Mouse (Mus musculus): ENCODE data around the gene Soat1. TPM values are rescaled to one million over a fixed set of nuclear protein-coding genes. Genes with fewer than 3 reads are reported as not detected.
A peak's percentile ranks its signal among the peaks of the same experiment; 100 is the strongest.

The Soat1 gene
- polyA plus RNA-seq, 1 experiment, result 34.4 TPM

DNA sequence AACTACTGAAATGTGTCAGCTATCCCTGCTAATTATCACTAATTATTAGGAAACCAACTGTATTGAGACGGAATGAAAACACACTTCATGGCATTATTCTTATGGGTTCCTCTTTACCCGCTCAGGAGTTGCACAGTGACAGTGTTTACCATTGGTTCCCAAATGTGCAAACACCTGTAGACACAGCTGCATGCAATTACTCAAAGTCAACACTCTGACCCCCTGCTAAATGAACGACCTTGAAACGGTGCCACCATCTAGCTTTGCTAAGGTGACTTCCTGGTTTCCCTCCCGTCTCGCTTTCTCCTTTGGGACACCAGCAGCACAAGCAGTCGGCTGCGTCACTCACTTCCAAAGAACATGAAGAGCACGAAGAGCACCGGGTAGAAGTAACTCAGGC, 41.6 kb downstream of the Soat1 start:
- Histone ChIP-seq H3K4me1 (ENCODE audit: control insufficient read depth, insufficient read depth, low read length) (no peaks in the 10 kb centered on the region), H3K27me3 (ENCODE audit: control insufficient read depth, insufficient read depth, low read length) (no peaks in the 10 kb centered on the region), H3K4me3 (ENCODE audit: control insufficient read depth, low read depth, low read length) (no peak overlapping the region), H3K27ac (ENCODE audit: control insufficient read depth, insufficient read depth, low read depth, low read length) (no peak overlapping the region), H3K36me3 (ENCODE audit: control insufficient read depth, insufficient read depth, low read length) (peaks cover 2% of the 10 kb centered on the region)
- TF ChIP-seq CTCF (IDR thresholded peaks at IDR 0.05; ENCODE audit: control insufficient read depth, insufficient read depth, insufficient replicate concordance, low read depth, low read length), result no peak
- no peak for TF ChIP-seq POLR2A (IDR thresholded peaks at IDR 0.05; ENCODE audit: control insufficient read depth, low read depth, low read length)

DNA sequence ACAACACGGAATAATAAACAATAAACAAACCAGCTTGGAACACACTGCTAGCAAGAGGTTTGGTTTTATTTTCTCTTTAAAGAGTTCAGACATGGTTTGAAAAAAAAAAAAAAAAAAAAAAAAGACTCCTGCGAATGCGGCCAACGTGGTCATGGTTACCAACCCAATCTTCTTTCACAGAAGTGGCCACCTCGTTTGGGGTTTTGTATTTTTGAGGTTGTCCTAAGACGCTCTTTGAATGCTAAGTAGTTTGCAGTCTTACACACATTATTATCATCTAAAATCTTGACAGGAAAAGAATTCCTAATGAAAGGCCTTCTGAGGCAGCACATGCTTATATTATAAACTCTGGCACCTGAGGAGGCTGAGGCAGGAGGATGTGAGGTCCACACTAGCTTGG, 45.7 kb downstream of the Soat1 start:
- H3K36me3 ChIP-seq (ENCODE audit: control insufficient read depth, insufficient read depth, low read length), result no peaks in the 10 kb centered on the region; the same call in none of the 2 replicates
- no peaks in the 10 kb centered on the region for H3K4me1 ChIP-seq (ENCODE audit: control insufficient read depth, insufficient read depth, low read length)

DNA sequence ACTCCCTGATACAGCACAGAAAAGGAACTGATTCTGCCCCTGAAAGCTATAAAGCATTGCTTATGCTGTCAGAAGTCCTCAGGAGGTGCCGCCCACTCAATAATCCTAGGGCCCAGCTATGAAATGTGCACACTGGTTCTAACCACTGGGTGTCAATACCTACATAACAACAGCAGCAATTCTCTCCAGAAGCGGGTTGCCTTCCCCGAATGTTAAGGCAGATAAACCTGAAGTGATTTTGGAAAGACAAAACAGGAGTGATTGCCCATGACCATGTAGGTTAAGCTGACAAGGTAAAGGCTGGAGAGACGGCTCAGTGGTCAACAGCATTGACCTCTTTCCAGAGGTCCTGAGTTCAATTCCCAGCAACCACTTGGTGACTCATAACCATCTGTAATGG, 48.4 kb downstream of the Soat1 start:
- Histone ChIP-seq H3K36me3 (ENCODE audit: control insufficient read depth, insufficient read depth, low read length) (no peaks in the 10 kb centered on the region; the same call in 1 of the 2 replicates), H3K27ac (ENCODE audit: control insufficient read depth, insufficient read depth, low read depth, low read length) (0 out of 2 replicates have a peak overlapping the region, but pooled peaks have one; percentile 20), H3K4me1 (ENCODE audit: control insufficient read depth, insufficient read depth, low read length) (no peaks in the 10 kb centered on the region; the same call in 1 of the 2 replicates), H3K27me3 (ENCODE audit: control insufficient read depth, insufficient read depth, low read length) (no peaks in the 10 kb centered on the region), H3K4me3 (ENCODE audit: control insufficient read depth, low read depth, low read length) (no peak overlapping the region)
- TF ChIP-seq POLR2A (IDR thresholded peaks at IDR 0.05; ENCODE audit: control insufficient read depth, low read depth, low read length), result no peak
- TF ChIP-seq CTCF (IDR thresholded peaks at IDR 0.05; ENCODE audit: control insufficient read depth, insufficient read depth, insufficient replicate concordance, low read depth, low read length), result no peak

More for the DNA sequence above, 45.7 kb downstream of the Soat1 start:
- H3K27me3 ChIP-seq (ENCODE audit: control insufficient read depth, insufficient read depth, low read length), result no peaks in the 10 kb centered on the region
- no peak overlapping the region for H3K27ac ChIP-seq (ENCODE audit: control insufficient read depth, insufficient read depth, low read depth, low read length)
- no peak overlapping the region for H3K4me3 ChIP-seq (ENCODE audit: control insufficient read depth, low read depth, low read length)
- TF ChIP-seq POLR2A (IDR thresholded peaks at IDR 0.05; ENCODE audit: control insufficient read depth, low read depth, low read length), result no peak
- no peak for TF ChIP-seq CTCF (IDR thresholded peaks at IDR 0.05; ENCODE audit: control insufficient read depth, insufficient read depth, insufficient replicate concordance, low read depth, low read length)

DNA sequence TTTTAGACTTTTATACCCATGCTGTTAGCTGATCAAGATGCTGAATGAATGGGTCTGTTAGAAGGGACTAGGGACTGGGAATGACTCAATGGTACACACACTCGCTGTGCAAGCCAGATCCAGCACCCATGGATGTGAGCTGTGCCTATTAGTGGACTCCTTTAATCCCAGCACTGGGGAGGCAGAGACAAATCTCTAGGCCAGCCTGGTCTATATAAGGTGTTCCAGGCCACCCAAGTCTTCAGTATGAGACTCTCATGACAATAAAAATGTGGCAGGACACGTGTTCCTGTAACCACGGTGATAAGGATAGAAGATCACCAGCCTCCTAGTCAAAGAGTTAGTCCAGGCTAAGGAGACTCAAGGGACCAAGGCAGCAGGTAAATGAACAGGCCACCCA, 50.1 kb downstream of the Soat1 start:
- H3K4me1 ChIP-seq (ENCODE audit: control insufficient read depth, insufficient read depth, low read length), result no peaks in the 10 kb centered on the region; the same call in 1 of the 2 replicates
- TF ChIP-seq CTCF (IDR thresholded peaks at IDR 0.05; ENCODE audit: control insufficient read depth, insufficient read depth, insufficient replicate concordance, low read depth, low read length) (no peak), POLR2A (IDR thresholded peaks at IDR 0.05; ENCODE audit: control insufficient read depth, low read depth, low read length) (no peak)
- no peak overlapping the region for H3K27ac ChIP-seq (ENCODE audit: control insufficient read depth, insufficient read depth, low read depth, low read length)
- no peaks in the 10 kb centered on the region for H3K27me3 ChIP-seq (ENCODE audit: control insufficient read depth, insufficient read depth, low read length)
- no peaks in the 10 kb centered on the region for H3K36me3 ChIP-seq (ENCODE audit: control insufficient read depth, insufficient read depth, low read length)
- H3K4me3 ChIP-seq (ENCODE audit: control insufficient read depth, low read depth, low read length), result no peak overlapping the region

DNA sequence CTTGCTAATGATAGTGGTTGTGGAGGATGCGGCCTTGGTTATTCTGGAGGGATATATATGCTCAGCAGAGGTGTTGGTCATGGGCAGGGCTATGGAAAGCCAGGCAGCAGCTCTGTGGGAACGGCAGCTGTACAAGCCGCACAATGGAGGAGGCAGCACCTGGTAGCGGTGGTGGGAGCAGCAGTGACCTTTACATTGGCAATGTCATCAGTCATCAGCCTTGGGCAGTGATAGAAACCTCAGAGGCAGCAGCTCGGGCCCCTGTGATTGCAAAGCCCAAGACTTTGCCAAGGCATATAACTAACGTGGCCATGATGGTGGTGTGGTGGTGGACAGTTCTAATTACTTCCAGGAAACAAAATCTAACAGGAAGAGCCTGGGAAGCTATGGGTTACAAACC, 50.6 kb downstream of the Soat1 start:
- TF ChIP-seq POLR2A (IDR thresholded peaks at IDR 0.05; ENCODE audit: control insufficient read depth, low read depth, low read length), result no peak
- TF ChIP-seq CTCF (IDR thresholded peaks at IDR 0.05; ENCODE audit: control insufficient read depth, insufficient read depth, insufficient replicate concordance, low read depth, low read length), result no peak
- no peaks in the 10 kb centered on the region for H3K36me3 ChIP-seq (ENCODE audit: control insufficient read depth, insufficient read depth, low read length)
- H3K4me1 ChIP-seq (ENCODE audit: control insufficient read depth, insufficient read depth, low read length), result no peaks in the 10 kb centered on the region; the same call in 1 of the 2 replicates
- no peak overlapping the region for H3K4me3 ChIP-seq (ENCODE audit: control insufficient read depth, low read depth, low read length)
- no peak overlapping the region for H3K27ac ChIP-seq (ENCODE audit: control insufficient read depth, insufficient read depth, low read depth, low read length)
- H3K27me3 ChIP-seq (ENCODE audit: control insufficient read depth, insufficient read depth, low read length), result no peaks in the 10 kb centered on the region

DNA sequence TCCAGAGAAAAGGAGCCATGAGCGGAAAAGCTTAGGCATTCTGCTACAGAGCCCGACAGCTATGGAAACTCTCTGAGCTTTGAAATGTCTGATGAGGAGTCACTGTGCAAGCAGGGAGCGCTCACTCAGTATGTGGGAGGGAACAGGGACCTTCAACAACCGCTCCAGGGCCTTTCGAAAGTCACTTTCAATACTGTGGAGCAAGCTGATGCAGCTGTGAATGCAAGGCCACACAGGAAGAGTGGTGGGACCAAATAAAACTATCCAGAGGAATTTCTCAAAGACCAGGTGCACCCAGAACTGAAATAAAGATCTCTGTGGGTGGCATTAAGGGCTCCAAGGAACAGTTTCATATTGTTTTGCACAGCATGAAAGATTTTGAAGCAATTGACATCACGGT, 51.3 kb downstream of the Soat1 start:
- Histone ChIP-seq H3K27ac (ENCODE audit: control insufficient read depth, insufficient read depth, low read depth, low read length) (no peak overlapping the region), H3K4me3 (ENCODE audit: control insufficient read depth, low read depth, low read length) (no peak overlapping the region), H3K27me3 (ENCODE audit: control insufficient read depth, insufficient read depth, low read length) (no peaks in the 10 kb centered on the region), H3K36me3 (ENCODE audit: control insufficient read depth, insufficient read depth, low read length) (no peaks in the 10 kb centered on the region), H3K4me1 (ENCODE audit: control insufficient read depth, insufficient read depth, low read length) (no peaks in the 10 kb centered on the region; the same call in 1 of the 2 replicates)
- TF ChIP-seq CTCF (IDR thresholded peaks at IDR 0.05; ENCODE audit: control insufficient read depth, insufficient read depth, insufficient replicate concordance, low read depth, low read length), result no peak
- no peak for TF ChIP-seq POLR2A (IDR thresholded peaks at IDR 0.05; ENCODE audit: control insufficient read depth, low read depth, low read length)

DNA sequence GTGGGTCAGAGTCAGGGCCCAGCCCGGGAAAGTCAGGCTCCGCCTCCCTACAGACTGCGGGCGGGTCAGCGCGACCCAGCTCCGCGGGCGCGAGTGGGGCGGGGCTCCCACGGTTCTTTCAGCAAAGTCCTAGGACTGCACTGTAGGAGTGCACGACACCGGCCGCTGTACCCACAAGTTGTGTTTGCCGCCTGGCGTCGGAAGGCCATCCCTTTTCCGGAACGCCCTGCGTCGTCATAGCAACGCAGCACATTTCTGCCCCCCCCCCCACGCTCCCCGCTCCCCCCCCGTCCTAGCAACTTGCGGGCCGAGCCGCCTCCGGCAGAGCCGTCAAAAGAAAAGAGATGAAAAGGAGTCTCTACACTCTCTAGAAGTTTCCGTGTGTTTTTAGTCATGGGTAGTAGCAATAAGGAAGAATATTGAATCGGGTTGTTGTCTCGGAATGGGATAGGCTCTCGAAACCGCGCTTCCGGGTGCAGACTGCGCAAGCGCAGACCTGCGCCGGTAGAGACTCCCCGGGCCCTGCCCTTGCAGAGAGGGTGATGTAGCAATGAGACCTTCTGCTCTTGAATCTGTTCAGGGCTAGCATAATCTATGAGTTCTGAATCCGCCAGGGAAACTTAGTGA, 53.3 kb downstream of the Soat1 start, which contains the start of gene Axdnd1:
TSS of gene Axdnd1 (minus strand) at position 489 of the 627 bp plus-strand sequence.
- no peaks in the 10 kb centered on the region; the same call in 1 of the 2 replicates for H3K4me1 ChIP-seq (ENCODE audit: control insufficient read depth, insufficient read depth, low read length)
- TF ChIP-seq CTCF (IDR thresholded peaks at IDR 0.05; ENCODE audit: control insufficient read depth, insufficient read depth, insufficient replicate concordance, low read depth, low read length) (no peak), POLR2A (IDR thresholded peaks at IDR 0.05; ENCODE audit: control insufficient read depth, low read depth, low read length) (peak; percentile 66; the same call in 1 of the 2 replicates)
- no peaks in the 10 kb centered on the region for H3K27me3 ChIP-seq (ENCODE audit: control insufficient read depth, insufficient read depth, low read length)
- no peaks in the 10 kb centered on the region for H3K36me3 ChIP-seq (ENCODE audit: control insufficient read depth, insufficient read depth, low read length)
- H3K4me3 ChIP-seq (ENCODE audit: control insufficient read depth, low read depth, low read length), result peak within 1 kb of the TSS; percentile 97
- peak within 1 kb of the TSS; percentile 91 for H3K27ac ChIP-seq (ENCODE audit: control insufficient read depth, insufficient read depth, low read depth, low read length)
